Mouse (Mus musculus) neural tube, embryonic 10.5 days (tissue): ENCODE data around the gene Ndufs6.

Source experiments
- DNase-seq: peaks from one replicate; pipeline ENCODE4 v3.0.0-alpha.2; 2017; ENCODE audit warnings: low spot score; ENCODE audit errors: extremely low spot score

Gene Ndufs6

DNA sequence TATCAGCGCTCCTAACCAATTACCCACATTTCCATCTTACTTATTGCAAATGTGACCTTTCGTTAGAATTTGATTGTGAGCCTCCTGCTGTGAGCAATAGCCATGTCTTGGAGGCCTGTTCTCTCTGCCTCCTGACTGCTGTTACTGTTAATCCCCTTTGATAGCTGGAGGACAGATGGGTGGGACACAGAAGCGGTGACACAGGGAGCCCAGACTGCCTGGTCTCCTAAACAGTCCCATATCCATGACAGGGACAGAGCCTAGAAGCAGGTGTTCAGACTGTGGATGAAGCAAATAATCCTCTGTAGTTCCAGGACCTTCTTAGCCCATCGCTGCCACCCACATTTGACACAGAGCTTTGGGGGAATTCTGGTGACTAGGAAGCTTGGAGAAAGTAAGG lies 21.9 kb downstream of the Ndufs6 start:
- no peak for DNase-seq

DNA sequence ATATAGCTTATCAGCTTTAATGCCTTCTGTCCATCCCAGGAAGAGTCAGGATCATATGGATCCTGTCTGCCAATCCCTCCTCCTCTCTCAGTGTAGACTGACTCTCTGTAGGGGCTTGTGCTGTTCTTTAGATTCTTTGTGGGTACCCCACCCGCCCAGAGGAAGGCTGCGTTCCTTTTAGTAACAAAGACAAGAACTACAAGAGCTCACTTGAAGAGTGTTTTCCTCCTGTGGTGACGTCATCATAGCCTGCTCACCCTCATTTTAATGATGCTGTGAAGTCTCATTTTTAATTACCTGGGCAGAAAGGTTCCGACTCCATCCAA lies 22.3 kb downstream of the Ndufs6 start:
- no peak for DNase-seq

DNA sequence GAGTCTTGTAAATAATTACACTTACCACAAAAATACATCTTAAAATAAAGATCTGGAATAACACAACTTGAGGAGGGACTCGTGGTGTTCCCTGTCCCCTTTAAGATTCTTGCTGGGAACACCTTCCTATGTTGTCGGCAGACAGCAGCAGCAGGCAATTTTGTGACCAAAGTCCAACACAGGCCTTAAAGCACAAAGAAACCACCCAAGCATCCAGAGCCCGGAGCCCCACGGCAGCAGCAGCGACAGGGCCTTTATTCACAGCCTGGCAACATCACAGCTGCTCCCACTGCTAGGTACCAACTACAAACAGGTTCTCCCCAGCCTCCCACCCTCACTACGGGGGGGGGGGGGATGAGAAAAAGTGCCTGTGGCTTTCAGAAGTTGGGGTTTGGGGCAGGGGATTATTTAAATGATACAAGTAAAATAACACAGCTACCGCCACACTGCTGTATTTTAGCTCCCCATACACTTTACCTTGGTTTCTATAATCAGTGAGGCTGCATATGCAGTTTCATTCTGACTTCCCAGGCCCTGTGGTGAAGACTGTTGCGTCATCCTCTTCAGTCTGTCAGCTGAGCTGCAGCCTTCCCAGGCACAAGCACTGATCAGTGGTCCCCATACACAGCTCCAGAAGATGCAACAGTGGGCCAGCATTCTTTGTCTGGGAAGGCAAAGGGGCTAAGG lies 22.8 kb downstream of the Ndufs6 start:
- DNase-seq = no peak

DNA sequence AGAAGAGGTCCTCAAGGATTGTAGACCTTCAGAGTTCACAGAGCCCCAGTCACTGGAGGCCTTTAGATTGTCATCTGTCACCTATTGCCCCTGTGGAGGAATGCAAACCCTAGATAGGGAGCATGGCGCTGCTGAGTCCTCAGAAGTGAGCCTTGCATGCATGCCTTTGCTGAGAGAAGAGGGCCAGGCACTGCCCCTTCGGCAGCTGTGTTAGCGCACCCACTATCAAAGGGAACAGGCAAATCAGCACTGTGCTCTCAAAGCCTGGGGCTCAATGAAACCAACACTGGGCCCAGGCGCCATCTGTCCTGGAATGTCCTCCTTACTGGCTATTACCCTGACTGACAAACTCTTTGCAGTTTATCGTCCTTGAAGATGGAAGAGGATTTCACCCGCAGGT lies 23.6 kb downstream of the Ndufs6 start:
- no peak for DNase-seq

DNA sequence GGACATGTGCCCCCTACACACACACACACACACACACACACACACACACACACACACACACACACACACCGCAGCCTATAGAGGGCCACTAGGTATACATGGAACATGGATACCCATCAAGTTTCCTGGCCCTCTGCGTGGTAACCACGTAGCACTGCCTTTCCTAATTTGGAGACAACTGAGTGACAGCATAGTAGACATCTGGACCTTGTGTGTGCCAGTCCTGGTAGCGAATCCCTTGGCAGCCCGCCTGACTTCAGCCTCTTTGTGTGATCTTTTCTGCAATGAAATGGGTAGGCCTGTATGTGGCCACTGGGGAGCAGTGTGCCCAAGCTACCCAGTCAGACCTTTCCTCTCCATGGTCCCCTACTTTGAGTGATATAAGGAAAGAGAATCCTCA lies 29.0 kb downstream of the Ndufs6 start:
- no peak for DNase-seq

DNA sequence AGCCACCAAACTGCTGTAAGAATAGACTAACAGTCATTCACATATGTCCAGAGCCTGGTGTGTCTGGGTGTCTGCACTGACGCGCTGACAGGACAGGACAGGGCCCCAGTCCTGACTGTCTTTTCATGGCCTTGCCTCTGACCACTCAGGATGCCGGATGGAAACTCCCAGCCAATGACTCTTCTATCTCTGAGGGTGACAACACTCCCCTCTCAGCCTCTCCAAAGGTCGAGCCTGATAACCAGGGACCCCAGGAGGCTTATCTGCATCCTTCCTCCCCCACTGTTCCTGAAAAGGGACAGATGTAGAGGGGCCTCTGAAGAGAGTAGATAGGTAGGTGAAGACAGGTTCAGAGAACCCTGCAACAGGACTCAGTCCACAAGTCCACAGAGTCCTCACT lies 29.6 kb downstream of the Ndufs6 start:
- DNase-seq = no peak

DNA sequence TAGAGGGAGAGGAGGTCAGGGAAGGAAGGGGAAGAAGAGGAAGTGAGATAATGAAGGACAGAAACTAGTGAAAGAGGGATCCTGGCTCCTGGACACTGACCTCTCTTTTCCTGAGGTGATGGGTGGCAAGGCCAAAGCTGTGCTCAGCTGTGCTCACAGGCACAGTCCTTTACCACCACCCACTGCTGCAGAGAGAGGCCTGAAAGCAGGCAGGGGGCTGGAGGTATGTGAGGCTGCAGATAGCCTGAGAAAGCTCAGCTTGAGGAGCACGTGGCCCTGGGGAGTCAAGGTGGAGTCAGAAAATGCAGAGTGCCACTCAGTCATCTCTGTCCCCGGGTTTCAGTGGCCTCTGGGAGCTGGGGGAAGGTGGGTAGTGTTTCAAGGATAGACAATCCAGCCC lies 37.2 kb downstream of the Ndufs6 start:
- DNase-seq = no peak

DNA sequence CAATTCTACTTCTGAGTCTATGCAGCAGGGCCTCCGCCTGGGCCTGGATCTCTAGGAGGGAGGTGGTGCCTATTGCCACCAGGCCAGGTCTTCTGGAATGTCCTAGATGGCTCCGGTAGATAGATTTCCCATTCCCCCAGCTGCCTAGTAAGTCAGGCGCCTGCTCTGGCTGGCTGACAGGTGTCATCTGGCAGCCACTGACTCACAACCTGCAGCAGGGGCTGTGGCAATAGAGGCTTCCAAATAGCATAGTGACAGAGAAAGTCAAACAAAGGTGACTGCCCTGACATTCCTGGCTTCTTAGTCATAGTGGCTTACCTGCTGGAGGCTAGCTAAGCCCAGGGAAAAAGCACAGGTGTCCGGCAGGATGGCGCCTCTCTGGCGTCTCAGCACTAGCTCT lies 38.1 kb downstream of the Ndufs6 start:
- DNase-seq = no peak

DNA sequence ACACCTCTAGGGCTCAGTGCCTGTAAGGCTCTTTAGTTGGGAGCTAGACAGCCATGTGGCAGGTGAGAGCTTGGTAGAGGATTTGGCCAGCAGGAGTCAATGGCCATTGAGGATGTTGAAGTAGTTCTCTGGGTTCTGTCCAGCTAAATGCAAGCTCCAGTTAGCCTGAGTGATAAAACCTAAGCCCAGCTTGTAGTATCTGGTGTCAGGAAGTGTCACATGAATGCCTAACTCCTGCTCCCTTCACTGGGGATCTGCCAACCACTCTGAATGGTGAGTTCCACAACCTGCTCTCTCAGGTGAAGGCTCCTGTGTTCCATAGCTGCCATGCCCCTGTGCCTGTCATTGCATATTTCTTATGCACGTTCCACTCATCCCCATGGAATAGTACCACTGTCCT lies 44.8 kb downstream of the Ndufs6 start:
- DNase-seq = no peak

DNA sequence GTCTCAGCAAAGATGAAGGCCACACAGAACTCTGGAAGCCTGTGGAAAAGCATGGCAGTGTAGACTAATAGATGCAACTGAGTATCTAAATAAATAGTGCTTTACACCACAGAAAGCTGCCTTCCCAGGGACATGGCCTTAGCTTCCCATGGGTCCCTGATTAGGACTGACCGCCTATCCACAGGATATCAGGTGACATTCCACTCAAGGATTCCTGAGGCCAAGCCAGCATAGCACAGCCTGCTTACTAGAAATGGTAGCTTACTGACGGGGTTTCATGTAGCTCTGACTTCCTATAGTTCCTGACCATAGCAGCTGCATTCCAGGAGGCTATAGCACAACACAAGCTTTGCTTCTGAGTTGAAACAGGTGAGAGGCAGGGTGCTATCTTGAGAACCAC lies 45.9 kb downstream of the Ndufs6 start:
- DNase-seq = no peak

DNA sequence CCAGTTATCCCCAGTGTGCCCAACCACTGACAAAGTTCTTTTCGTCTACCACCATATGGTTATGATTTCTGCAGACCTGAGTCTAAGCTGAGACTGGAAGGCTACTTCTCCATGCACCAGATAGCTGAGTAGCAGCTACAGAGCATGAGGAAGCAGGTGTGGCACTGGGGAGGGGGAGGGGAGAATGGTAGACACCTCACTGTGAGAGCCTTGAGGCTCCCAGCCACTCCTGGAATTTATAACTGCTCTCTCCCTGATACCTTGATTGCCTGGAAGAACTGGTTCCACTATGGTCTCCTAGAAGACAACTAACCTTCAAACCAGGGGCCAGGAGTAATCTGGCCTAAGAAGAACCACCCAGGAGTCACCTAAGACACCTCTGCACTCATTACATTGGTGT lies 49.1 kb downstream of the Ndufs6 start:
- DNase-seq = no peak

DNA sequence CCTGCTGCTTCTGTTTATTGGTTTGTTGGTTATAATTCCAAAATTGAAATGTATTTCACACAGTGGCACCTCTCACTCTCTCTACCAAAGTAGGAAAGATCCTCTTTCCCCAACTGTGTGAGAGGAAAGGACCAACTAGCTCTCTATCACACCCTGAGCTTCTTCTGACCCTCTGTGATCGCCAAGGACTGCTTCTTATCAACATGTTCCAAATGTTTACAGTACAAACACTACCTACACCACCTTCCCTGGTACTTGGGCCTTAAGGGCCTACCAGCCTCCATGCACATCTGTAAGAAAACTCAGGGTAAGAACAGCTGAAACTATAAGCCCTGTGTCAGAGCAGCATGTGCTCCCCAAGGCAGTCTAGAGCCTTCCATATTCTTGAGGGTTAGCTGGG lies 50.5 kb downstream of the Ndufs6 start:
- DNase-seq = no peak

DNA sequence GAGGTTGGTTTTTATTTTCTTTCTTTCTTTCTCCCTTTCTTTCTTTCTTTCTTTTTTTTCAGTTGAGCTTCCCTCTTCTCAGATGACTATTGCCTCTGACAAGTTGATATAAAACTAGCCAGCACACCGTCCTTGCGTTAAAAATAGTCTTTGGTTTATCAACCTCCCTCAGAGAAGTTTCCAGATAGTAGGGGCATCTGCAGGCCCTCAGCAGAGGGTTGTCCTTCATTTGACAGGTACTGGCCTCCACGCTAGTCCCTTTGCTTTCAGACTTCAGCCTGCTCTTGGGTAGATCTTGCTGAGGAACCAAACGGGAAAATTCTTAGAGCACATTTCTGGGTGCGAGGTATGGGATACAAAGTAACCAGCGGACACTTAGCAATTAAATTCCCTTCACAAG lies 51.0 kb downstream of the Ndufs6 start:
- no peak for DNase-seq

DNA sequence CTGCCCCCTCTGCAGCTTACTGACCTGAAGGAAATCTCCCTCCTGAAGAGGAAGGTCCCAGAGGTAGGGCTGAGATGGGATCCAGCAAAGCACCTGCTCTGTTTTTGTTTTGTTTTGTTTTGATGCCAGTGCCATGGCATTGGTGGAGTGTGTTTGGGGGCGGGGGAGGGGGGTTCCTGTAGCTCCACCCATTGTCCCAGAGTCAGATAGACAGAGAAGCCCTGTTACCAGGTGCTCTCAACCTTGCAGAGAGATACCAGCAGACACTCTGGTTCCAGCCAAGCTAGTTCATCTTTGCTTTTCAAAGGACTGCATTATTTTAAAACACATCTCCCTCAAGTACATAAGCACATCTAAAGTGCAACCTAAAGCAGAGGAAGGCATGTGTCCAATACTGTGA lies 54.8 kb downstream of the Ndufs6 start:
- DNase-seq = no peak

DNA sequence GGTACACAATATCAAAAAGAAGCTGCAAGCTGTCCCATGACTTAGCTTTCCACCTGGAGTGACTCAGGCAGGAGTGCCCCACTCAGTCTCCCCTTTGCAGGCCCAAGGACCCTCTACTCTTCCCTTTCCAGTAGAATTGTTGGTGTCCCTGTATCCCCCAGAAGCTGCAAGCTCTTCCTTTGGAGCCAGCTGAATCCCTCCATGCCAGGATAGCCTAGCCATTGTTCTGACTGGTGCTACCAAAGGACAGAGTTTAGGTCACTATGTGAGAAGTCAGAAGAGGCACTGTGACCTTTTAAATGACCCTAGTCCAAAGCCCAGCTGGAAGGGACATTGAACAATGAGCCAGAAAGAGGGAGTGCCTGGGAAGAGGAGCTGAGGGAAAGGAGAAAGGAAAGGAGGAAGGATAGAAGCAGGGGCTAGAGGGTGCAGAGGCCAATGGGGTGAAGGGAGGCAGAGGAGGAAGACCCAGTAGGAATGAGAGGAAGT lies 55.5 kb downstream of the Ndufs6 start:
- peak; percentile 36 for DNase-seq

DNA sequence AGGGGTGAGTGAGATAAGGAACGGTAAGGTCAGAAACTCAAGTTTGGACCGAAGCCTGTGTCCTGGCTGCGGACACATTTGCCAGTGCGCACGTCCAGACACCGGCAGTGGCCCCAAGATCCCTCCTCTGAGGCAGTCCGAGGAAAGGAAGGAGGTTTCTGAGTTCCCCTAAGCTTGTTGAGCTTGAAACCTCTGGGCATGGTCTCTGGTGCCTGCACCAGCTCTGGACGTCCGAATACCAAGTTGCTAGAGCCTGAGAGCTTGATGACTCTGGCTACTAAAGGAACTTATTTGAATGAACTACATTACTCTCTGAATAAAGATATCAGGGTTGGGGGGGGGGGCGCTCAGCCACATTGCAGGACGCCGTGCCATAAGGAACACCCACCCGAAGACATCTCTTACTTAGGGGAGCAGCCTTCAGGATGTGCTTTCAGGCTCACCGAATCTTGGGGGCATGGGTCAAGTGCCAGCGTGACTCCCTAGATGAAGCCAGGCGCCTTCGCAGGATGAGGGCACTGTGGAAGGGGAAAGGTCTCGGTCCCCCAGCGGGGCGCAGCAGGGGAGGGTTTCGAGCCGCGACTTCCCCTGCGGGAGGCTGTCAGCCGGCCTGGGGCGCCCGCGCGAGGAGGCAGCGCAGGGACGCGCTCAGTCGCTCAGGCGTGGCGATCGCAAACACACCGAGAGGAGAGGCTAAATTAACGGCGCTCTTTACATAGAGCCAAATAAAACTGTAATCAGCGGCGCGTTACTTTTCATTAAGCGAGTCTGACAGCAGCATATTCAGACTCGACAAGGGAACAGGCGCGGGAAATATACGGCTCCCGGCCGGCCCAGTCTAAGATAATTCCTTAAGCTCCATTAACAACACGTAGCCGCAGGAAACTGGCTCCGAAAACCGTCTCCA lies 56.8 kb downstream of the Ndufs6 start:
- DNase-seq = peak; percentile 61

DNA sequence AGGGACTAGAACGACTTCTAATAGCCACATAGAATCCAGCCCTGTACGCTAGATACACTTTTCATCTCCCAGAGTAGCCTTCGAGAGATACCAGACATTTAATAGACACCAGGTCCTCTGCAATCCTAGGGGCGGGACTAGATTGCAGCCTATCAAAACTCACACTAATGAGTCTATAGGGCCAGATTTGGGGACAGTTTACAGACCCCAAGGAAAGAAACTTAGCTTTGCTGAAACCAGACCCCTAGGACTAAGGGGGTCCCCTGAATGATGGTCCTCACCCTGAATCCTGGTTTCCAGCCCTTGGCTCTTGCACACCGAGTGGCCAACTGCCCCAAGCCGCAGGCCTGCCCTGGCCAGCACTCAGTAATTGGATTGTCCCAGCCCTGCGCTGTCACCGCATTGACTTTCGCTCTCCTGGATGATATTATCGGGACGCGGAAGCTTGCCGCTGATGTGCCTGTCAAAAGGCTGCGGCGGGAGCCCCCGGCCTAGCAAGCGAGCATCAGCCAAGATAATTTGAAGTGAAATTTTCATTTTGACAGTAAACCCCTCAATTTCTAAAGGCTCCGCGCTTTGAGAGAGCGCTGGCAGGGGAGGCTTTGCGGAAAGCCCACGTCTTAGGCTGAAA lies 57.8 kb downstream of the Ndufs6 start:
- DNase-seq = peak; percentile 58

DNA sequence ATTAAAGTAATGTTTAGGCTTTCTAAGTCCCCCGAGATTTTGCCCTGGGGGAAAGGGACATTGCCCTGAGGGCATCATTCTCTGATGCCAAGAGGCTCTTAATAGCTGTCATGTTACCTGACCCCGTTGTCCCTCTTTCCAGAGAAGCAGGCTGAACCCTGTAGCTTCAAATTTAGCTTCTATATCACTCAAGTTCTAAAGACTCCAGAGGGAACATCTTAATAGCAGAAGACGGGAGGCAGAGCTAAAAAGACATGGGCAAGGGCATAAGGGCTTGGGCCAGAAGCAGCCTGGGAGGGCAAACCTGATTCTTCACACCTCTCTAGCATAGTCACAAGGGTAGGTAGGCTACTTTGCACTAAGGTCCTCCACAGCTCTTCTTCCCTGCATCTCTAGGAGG lies 58.5 kb downstream of the Ndufs6 start:
- DNase-seq = peak; percentile 32
